Mouse (Mus musculus): Measurements from ENCODE around the gene Slc4a4.
"Not testable (repeated sequence)": the region's sequence is repeated elsewhere in the genome, so short reads cannot be mapped to it uniquely, and the experiment has no call there.

The Slc4a4 gene

GRCm38 (mm10) chr5:88964685-88965290, 78.2 kb downstream of the Slc4a4 start:
- no peak for DNase-seq

GRCm38 (mm10) chr5:88966507-88966906, 79.9 kb downstream of the Slc4a4 start:
- no peak for DNase-seq

DNA sequence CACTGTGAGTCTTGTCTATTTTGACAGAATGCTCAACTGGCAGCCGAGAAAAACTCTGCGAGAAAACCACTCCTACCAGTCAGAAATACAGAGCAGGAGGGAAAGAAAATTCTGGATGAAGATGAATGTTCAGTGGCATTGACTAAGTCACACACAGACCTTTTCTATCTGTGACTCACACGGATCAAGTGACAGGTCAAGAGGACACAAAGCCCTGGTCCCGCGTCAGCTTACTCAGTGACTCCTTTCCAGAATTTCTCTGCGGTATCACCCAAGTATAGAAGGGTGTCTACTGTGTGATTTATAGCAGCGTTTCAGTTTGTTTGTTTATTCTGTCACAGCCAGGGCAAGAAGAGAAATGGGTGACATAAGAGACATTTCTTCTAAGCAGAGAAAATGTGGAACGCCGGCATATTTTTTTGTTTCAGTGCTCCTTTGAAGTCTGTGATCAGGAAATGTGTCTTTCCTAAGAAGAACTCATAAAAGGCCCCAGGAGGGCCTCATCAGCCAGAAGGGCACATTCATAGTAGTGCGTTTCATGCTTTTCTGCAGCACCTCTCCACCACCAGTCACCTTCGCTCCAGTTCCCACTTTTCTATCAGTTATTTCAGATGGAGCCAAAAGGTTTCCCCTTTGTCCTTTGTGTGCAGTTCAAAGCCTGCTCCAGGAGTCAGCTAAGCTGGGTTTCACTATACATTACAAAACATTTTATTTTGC, 82.5 kb downstream of the Slc4a4 start:
- no peak for DNase-seq

DNA sequence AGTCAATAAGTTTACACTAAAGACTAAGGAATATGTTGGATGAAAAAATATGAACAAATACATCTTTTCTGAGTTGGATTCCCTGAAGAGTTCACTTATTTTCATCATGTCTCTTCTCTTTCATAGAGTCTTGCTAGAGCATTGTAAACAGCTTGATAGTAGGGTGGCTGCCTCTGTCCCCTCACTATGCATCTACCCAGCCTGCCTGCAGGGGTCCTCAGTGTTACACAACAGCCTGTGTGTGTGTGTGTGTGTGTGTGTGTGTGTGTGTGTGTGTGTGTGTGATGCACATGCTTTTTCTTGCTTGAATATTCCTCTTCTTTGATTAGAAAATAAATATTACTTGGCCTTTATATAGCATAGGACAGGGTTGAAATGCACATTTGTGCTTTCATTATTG, 84.9 kb downstream of the Slc4a4 start:
- no peak for DNase-seq

DNA sequence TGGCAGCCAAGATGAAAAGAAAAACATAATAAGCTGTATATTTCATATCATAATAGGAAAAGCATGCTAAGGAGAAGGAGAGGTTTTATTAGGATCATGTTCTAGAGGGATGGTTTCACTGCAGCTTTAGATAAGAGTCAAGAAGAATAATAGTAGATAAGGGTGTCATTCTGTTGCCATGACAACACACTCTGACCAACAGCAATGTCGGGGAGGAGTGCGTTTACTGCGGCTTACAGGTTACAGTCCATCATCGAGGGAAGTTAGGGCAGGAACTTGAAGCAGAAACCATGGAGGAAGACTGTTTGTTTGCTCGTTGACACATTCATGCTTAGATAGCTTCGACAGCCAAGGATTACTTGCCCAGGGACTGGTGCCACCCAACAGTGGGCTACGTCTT, 85.7 kb downstream of the Slc4a4 start:
- DNase-seq = no peak

DNA sequence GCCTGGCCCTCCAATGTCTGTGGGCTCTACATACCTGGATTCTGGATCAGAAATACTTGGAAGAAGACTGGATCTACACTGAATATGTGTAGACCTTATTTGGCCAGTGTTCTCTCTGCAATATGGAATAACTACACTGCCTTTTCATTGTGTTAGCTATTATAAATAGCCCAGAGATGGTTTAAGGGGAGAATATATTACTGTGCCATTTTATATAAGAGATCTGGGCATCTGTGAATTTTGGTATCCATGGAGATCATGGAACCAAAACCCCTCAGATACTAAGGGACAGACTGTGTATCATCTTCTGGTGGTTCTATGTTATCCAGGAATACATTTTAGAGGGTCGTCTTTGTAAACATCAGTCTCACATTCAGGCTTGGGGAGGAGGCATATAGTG, 86.5 kb downstream of the Slc4a4 start:
- no peak for DNase-seq

DNA sequence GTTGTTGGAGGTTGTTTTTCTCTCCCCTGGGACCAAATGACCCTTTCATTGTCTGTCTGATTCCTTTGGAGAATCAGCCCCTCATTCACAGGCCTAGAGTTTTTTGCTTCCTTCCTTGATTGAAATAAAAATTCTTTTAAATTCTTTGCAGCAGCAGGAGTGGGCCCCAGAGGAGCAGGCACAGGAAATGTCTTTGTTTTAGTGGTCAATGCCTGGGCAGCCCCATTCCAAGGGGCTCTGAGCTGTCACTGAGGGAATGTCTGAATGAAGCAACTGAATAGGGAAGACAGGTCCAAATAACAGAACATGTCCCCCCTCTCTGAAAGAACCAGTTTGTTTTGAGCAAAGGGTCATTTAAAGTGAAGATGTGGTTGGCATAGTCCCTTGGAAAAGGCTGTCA, 89.1 kb downstream of the Slc4a4 start:
- DNase-seq = no peak

- DNase-seq = no peak
Measured at GRCm38 (mm10) chr5:88976428-88976827, 89.8 kb downstream of the Slc4a4 start.

GRCm38 (mm10) chr5:88980740-88981139, 94.1 kb downstream of the Slc4a4 start:
- no peak for DNase-seq

- no peak for DNase-seq
Measured at GRCm38 (mm10) chr5:88981243-88982014, 94.8 kb downstream of the Slc4a4 start.

- DNase-seq = no peak
Measured at GRCm38 (mm10) chr5:88982040-88982736, 95.6 kb downstream of the Slc4a4 start.

GRCm38 (mm10) chr5:88983170-88983569, 96.6 kb downstream of the Slc4a4 start:
- no peak for DNase-seq

- no peak for DNase-seq
Measured at GRCm38 (mm10) chr5:88983652-88984051, 97.0 kb downstream of the Slc4a4 start.

- no peak for DNase-seq
Measured at GRCm38 (mm10) chr5:88989018-88989417, 102.4 kb downstream of the Slc4a4 start.

- no peak for DNase-seq
Measured at GRCm38 (mm10) chr5:88990196-88990747, 103.7 kb downstream of the Slc4a4 start.

GRCm38 (mm10) chr5:88991309-88991708, 104.7 kb downstream of the Slc4a4 start:
- DNase-seq = not testable (repeated sequence)

- DNase-seq = no peak
Measured at GRCm38 (mm10) chr5:88994533-88994932, 107.9 kb downstream of the Slc4a4 start.

GRCm38 (mm10) chr5:88996246-88996645, 109.6 kb downstream of the Slc4a4 start:
- no peak for DNase-seq

- no peak for DNase-seq
Measured at GRCm38 (mm10) chr5:88997277-88997676, 110.7 kb downstream of the Slc4a4 start.

GRCm38 (mm10) chr5:88999793-89000192, 113.2 kb downstream of the Slc4a4 start:
- no peak for DNase-seq

DNA sequence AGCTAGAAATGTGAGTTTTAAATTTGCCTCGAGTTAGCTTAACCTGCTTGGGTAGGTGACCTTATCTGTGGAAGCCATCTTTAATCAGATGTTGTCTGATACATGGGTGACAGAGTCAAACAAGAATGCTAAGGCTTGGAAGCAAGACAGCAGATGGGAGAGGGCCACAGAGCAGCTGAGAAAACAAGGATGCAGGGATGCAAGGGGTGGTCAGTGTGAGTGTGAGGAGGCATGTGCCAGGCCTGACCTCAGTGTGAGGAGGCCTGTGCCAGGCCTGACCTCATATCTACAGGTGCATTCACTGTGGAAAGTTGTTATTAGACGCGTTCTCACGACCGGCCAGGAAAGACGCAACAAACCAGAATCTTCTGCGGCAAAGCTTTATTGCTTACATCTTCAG, 114.0 kb downstream of the Slc4a4 start:
- no peak for DNase-seq

DNA sequence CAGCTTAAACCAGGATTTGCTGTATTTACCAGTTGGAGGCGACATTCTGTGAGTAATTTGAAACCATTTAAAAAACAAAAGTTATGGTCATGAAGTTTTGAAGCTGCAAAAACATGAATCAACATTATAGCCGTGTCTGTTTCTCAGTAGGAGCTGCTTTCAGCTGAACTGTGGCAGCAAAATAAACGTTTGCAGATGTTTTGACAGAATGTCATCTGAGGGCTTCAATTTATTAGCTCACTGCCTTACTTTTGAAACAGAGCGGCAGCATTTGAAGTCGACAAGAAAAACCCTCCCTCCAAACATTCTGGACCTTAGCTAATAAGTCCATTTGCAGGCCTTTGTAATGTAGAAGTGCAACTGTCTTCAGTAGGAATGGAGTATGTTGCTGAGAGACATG, 123.5 kb downstream of the Slc4a4 start:
- DNase-seq = no peak

- DNase-seq = no peak
Measured at GRCm38 (mm10) chr5:89012456-89012855, 125.8 kb downstream of the Slc4a4 start.
